Mouse (Mus musculus): ENCODE measurements around the gene Arhgap10.

GRCm38 (mm10) chr8:77486749-77487148, 31.0 kb downstream of the Arhgap10 start:
- TF ChIP-seq POLR2A (IDR thresholded peaks at IDR 0.05; ENCODE audit: low read depth, low read length) (no peak), CTCF (IDR thresholded peaks at IDR 0.05; ENCODE audit: extremely low read depth, insufficient read length, insufficient replicate concordance, low read depth, low read length) (no peak)
